ENCODE assay signal across 8 mouse cellular contexts in genomic region chr8:46479794-46480532, GRCm38 (mm10). TPM values are rescaled to one million over a fixed set of nuclear protein-coding genes. Genes with fewer than 3 reads are reported as not detected.
A peak's percentile ranks its signal among the peaks of the same experiment; 100 is the strongest.
DNase-seq lines count a peak whose midpoint lies in the region; ATAC-seq lines count a peak whose summit lies in the region.
"Had no signal": no experiment of that assay in that cellular context is flagged by ENCODE, and none has a peak within 500 bp of the region (broad histone marks: within the 10 kb centered on the region; RNA-seq: fewer than 3 reads in every experiment).

No protein-coding gene starts in this region.

- no peak overlapping the region for H3K4me3 ChIP-seq in kidney, embryonic 16.5 days (ENCODE audit: low read length)
- H3K4me3 ChIP-seq in embryonic facial prominence, embryonic 14.5 days (ENCODE audit: low read depth, low read length): no peak overlapping the region
- H3K4me3 ChIP-seq in liver, embryonic 13.5 days (replicated peaks): no peak overlapping the region

- ATAC-seq in kidney, embryonic 16.5 days (ENCODE audit: low FRiP score, low TSS enrichment): no peak
- ATAC-seq in embryonic facial prominence, embryonic 14.5 days (ENCODE audit: low read depth): peak; percentile 55; the same call in 1 of the 2 replicates
- ATAC-seq in liver, embryonic 13.5 days (ENCODE audit: low read depth): no peak

- H3K36me3 ChIP-seq in kidney, embryonic 16.5 days (ENCODE audit: insufficient read depth, low read length): no peaks in the 10 kb centered on the region
- no peaks in the 10 kb centered on the region for H3K36me3 ChIP-seq in embryonic facial prominence, embryonic 14.5 days (ENCODE audit: control insufficient read depth, insufficient read depth, low read length)
- peaks cover 13% of the 10 kb centered on the region for H3K36me3 ChIP-seq in liver, embryonic 13.5 days

- H3K9me3 ChIP-seq in kidney, embryonic 16.5 days (ENCODE audit: low read length): no peaks in the 10 kb centered on the region
- no peaks in the 10 kb centered on the region for H3K9me3 ChIP-seq in embryonic facial prominence, embryonic 14.5 days (ENCODE audit: control insufficient read depth, low read length)
- no peaks in the 10 kb centered on the region for H3K9me3 ChIP-seq in liver, embryonic 13.5 days (replicated peaks)

- H3K27ac ChIP-seq in kidney, embryonic 16.5 days (ENCODE audit: low read length): 0 out of 2 replicates have a peak overlapping the region, but pooled peaks have one; percentile 12
- no peak overlapping the region; the same call in 1 of the 2 replicates for H3K27ac ChIP-seq in embryonic facial prominence, embryonic 14.5 days (replicated peaks; ENCODE audit: low read depth, low read length)
- H3K27ac ChIP-seq in liver, embryonic 13.5 days: peak overlapping the region; percentile 70

- WGBS in kidney, embryonic 16.5 days: 44% methylated on average over 7 of the region's 7 CpGs
- 39% methylated on average over 7 of the region's 7 CpGs for WGBS in embryonic facial prominence, embryonic 14.5 days
- 53% methylated on average over 7 of the region's 7 CpGs for WGBS in liver, embryonic 13.5 days (ENCODE audit: insufficient replicate concordance)

- DNase-seq in kidney, postnatal 4 days: no peak
- peak; percentile 41 for DNase-seq in NIH3T3 (ENCODE audit: low read depth)
- no peak for DNase-seq in embryonic facial prominence, embryonic 14.5 days (ENCODE audit: low spot score)
- no peak for DNase-seq in liver, embryonic 13.5 days
- DNase-seq in c-Kit-positive CD71-positive TER-119-positive erythroid progenitor cells, embryonic 14.5 days (ENCODE audit: low spot score): no peak
- DNase-seq in left cerebral cortex, postnatal 14 days (ENCODE audit: low spot score in 2 of 2): no peak
- DNase-seq: adrenal gland, postnatal 25 days had no signal

- intact Hi-C loops in left cerebral cortex, postnatal 14 days (cut with DNase I): no loop called here

- H3K27me3 ChIP-seq in kidney, embryonic 16.5 days (ENCODE audit: insufficient read depth, low read length): no peaks in the 10 kb centered on the region
- no peaks in the 10 kb centered on the region for H3K27me3 ChIP-seq in embryonic facial prominence, embryonic 14.5 days (replicated peaks; ENCODE audit: control insufficient read depth, insufficient read depth, low read length)
- no peaks in the 10 kb centered on the region for H3K27me3 ChIP-seq in liver, embryonic 13.5 days

- H3K4me2 ChIP-seq in kidney, embryonic 16.5 days (replicated peaks; ENCODE audit: low read depth, low read length): no peak overlapping the region
- H3K4me2 ChIP-seq in embryonic facial prominence, embryonic 14.5 days (ENCODE audit: low read depth, low read length): no peak overlapping the region
- no peak overlapping the region for H3K4me2 ChIP-seq in liver, embryonic 13.5 days

- H3K9ac ChIP-seq in kidney, embryonic 16.5 days (replicated peaks; ENCODE audit: low read length): no peak overlapping the region
- peak overlapping the region; percentile 30; the same call in 1 of the 2 replicates for H3K9ac ChIP-seq in embryonic facial prominence, embryonic 14.5 days (ENCODE audit: low read depth, low read length)
- peak overlapping the region; percentile 36 for H3K9ac ChIP-seq in liver, embryonic 13.5 days

- H3K4me1 ChIP-seq in kidney, embryonic 16.5 days (ENCODE audit: insufficient read depth, low read length): peaks cover 14% of the 10 kb centered on the region
- peaks cover 13% of the 10 kb centered on the region for H3K4me1 ChIP-seq in embryonic facial prominence, embryonic 14.5 days (ENCODE audit: control insufficient read depth, insufficient read depth, low read length)
- peaks cover 84% of the 10 kb centered on the region for H3K4me1 ChIP-seq in liver, embryonic 13.5 days (replicated peaks)

RNA-seq across cellular contexts. Expression of gene Acsl1, which starts 9.1 kb away (rescaled TPM):
- 20.6 and 21.3 TPM in 2 replicates for polyA plus RNA-seq in kidney, embryonic 16.5 days (2015; fragmentation: Nextera tagmentation; extraction: Ambion mirVana)
- 30.0 and 33.9 TPM in 2 replicates for polyA plus RNA-seq in embryonic facial prominence, embryonic 14.5 days (2014; fragmentation: Nextera tagmentation; extraction: Ambion mirVana)
- polyA plus RNA-seq in liver, embryonic 13.5 days (2015; fragmentation: Nextera tagmentation; extraction: Ambion mirVana): 41.6 and 52.0 TPM in 2 replicates
- total RNA-seq in left cerebral cortex, postnatal 14 days (2021): 10 to 100 TPM; 45.0 to 47.3 TPM
